Mouse (Mus musculus) forebrain, embryonic 13.5 days (tissue): ENCODE data around the gene Gm21887. TPM values are rescaled to one million over a fixed set of nuclear protein-coding genes. Genes with fewer than 3 reads are reported as not detected.
"Not testable (repeated sequence)": the region's sequence is repeated elsewhere in the genome, so short reads cannot be mapped to it uniquely, and the experiment has no call there.

Source experiments
- ATAC-seq: fragments of 200-750 bp; cut with Nextera tagmentation; 2 replicates; pipeline ENCODE4 v1.8.0; 2017
- H3K27ac ChIP-seq: fragments of 300-500 bp; sonication (generic); 2 replicates; pipeline ENCODE4 v1.5.1; 2015; ENCODE audit warnings: inconsistent platforms, mild to moderate bottlenecking, moderate library complexity
- H3K27me3 ChIP-seq: fragments of 300-500 bp; sonication (generic); 2 replicates; pipeline ENCODE4 v1.6.1; 2015; ENCODE audit warnings: mild to moderate bottlenecking, inconsistent platforms
- H3K36me3 ChIP-seq: fragments of 300-500 bp; sonication (generic); 2 replicates; pipeline ENCODE4 v1.6.1; 2015; ENCODE audit warnings: mild to moderate bottlenecking, inconsistent platforms; ENCODE audit not compliant: poor library complexity, severe bottlenecking
- H3K4me1 ChIP-seq: fragments of 300-500 bp; sonication (generic); 2 replicates; pipeline ENCODE4 v1.6.1; 2015; ENCODE audit warnings: inconsistent platforms
- H3K4me2 ChIP-seq: fragments of 300-500 bp; sonication (generic); 2 replicates; pipeline ENCODE4 v1.6.1; 2015; ENCODE audit warnings: inconsistent platforms, mild to moderate bottlenecking, moderate library complexity
- H3K4me3 ChIP-seq: fragments of 300-500 bp; sonication (generic); 2 replicates; pipeline ENCODE4 v1.5.1; 2015; ENCODE audit warnings: mild to moderate bottlenecking, inconsistent platforms
- H3K9ac ChIP-seq: fragments of 300-500 bp; sonication (generic); 2 replicates; pipeline ENCODE4 v1.6.1; 2015; ENCODE audit warnings: mild to moderate bottlenecking, inconsistent platforms
- H3K9me3 ChIP-seq: fragments of 300-500 bp; sonication (generic); replicated peaks from 2 replicates; pipeline ENCODE4 v1.6.1; 2016; ENCODE audit warnings: inconsistent platforms
- WGBS: fragments of 180-500 bp; shearing (Covaris S2); methylation state at CpG from one replicate; pipeline ENCODE4 v1.1.7; 2015; 5-methylcytosine and 5-hydroxymethylcytosine counted together
- polyA plus RNA-seq: library from polyadenylated mRNA; unstranded; fragments of >200 nt; fragmentation: Nextera tagmentation; extraction: Ambion mirVana; gene quantifications from 2 replicates; pipeline ENCODE4 v1.2.1, GENCODE M21; 2015

Gm21887 gene
- polyA plus RNA-seq, 1 experiment from 2014 or later: 195 TPM

DNA sequence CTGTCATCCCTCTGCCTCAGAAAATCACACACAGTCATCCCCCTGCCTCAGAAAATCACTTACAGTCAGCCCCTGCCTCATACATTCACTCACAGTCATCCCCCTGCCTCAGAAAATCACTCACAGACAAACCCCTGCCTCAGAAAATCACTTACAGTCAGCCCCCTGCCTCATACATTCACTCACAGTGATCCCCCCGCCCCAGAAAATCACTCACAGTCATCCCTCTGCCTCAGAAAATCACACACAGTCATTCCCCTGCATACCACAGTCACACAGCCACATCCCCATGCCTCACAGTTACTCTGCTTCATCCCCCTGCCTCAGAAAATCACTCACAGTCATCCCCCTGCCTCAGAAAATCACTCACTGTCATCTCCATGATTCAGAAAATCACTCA, 5.9 kb upstream of the Gm21887 start:
- H3K27ac ChIP-seq, H3K9ac ChIP-seq, H3K4me3 ChIP-seq, H3K4me1 ChIP-seq, H3K36me3 ChIP-seq, H3K4me2 ChIP-seq, ATAC-seq, H3K27me3 ChIP-seq: not testable (repeated sequence)
- 21% methylated on average over 1 of the region's 1 CpGs for WGBS
- H3K9me3 ChIP-seq: peaks cover 22% of the 10 kb centered on the region

DNA sequence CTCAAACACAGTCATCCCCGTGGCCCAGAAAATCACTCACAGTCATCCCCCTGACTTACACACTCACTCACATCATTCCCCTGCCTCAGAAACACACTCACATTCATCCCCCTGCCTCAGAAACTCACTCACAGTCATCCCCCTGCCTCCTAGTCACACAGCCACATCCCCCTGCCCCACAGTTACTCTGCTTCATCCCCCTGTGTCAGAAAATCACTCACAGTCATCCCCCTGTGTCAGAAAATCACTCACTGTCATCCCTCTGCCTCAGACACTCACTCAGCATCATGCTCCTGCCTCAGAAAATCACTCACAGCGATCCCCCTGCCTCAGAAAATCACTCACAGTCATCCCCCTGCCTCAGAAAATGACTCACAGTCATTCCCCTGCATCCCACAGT, 5.2 kb upstream of the Gm21887 start:
- H3K9ac ChIP-seq, H3K4me3 ChIP-seq, H3K27me3 ChIP-seq, H3K4me1 ChIP-seq, H3K4me2 ChIP-seq, H3K36me3 ChIP-seq, H3K27ac ChIP-seq, ATAC-seq: not testable (repeated sequence)
- peaks cover 26% of the 10 kb centered on the region for H3K9me3 ChIP-seq
- 44% methylated on average over 2 of the region's 2 CpGs for WGBS

DNA sequence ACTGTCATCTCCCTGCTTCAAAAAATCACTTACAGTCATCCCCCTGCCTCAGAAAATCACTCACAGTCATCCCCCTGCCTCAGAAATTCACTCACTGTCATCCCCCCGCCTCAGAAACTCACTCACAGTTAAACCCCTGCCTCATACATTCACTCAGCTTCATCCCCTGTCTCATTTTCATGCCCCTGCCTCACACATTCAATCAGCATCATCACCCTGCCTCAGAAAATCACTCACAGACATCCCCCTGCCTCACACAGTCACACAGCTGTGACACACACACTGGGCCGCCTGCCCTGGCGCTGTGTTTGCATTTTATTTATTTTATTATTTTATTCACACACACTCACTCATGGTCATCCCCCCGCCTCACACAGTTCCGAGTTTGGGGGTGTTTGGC, 4.7 kb upstream of the Gm21887 start:
- peaks cover 31% of the 10 kb centered on the region for H3K9me3 ChIP-seq
- 20% methylated on average over 5 of the region's 5 CpGs for WGBS
- H3K27ac ChIP-seq, H3K27me3 ChIP-seq, H3K36me3 ChIP-seq, H3K4me2 ChIP-seq, ATAC-seq, H3K4me3 ChIP-seq, H3K4me1 ChIP-seq, H3K9ac ChIP-seq: not testable (repeated sequence)

DNA sequence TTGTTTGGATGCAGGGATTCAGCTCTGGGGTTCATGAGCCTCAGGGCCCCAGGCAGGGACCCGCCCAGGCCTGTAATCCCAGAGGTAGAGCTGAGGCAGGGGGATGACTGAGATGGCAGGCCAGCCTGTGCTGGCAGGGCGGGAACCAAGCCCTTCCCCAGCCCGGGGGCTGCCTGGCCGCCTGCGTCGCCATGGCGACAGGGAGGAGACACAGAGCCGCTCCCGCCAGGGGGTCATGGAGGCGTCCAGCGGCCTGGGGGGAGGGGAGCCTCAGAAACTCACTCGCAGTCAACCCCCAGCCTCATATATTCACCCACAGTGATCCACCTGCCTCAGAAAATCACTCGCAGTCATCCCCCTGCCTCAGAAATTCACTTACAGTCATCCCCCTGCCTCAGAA, 4.3 kb upstream of the Gm21887 start:
- not testable (repeated sequence) for H3K27me3 ChIP-seq, H3K4me2 ChIP-seq, H3K9ac ChIP-seq, H3K36me3 ChIP-seq, ATAC-seq, H3K4me1 ChIP-seq, H3K4me3 ChIP-seq, H3K27ac ChIP-seq
- peaks cover 33% of the 10 kb centered on the region for H3K9me3 ChIP-seq
- WGBS: 21% methylated on average over 13 of the region's 13 CpGs

DNA sequence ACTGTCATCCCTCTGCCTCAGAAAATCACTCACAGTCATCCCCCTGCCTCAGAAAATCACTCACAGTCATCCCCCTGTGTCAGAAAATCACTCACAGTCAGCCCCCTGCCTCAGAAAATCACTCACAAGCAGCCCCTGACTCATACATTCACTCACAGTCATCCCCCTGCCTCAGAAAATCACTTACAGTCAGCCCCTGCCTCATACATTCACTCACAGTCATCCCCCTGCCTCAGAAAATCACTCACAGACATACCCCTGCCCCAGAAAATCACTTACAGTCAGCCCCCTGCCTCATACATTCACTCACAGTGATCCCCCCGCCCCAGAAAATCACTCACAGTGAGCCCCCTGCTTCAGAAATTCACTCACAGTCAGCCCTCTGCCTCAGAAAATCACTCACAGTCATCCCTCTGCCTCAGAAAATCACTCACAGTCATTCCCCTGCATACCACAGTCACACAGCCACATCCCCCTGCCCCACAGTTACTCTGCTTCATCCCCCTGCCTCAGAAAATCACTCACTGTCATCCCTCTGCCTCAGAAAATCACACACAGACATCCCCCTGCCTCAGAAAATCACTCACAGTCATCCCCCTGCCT, 3.7 kb upstream of the Gm21887 start:
- not testable (repeated sequence) for H3K27ac ChIP-seq, H3K4me2 ChIP-seq, H3K9ac ChIP-seq, H3K27me3 ChIP-seq, H3K4me1 ChIP-seq, ATAC-seq, H3K4me3 ChIP-seq
- Histone ChIP-seq H3K9me3 (peaks cover 38% of the 10 kb centered on the region), H3K36me3 (peaks cover 13% of the 10 kb centered on the region)
- 34% methylated on average over 1 of the region's 1 CpGs for WGBS

DNA sequence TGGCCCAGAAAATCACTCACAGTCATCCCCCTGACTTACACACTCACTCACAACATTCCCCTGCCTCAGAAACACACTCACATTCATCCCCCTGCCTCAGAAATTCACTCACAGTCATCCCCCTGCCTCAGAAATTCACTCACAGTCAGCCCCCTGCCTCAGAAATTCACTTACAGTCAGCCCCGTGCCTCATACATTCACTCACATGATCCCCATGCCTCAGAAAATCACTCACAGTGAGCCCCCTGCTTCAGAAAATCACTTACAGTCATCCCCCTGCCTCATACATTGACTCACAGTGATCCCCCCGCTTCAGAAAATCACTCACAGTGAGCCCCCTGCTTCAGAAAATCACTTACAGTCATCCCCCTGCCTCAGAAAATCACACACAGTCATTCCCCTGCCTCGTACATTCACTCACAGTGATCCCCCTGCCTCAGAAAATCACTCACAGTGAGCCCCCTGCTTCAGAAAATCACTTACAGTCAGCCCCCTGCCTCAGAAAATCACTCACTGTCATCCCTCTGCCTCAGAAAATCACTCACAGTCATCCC, 2.7 kb upstream of the Gm21887 start:
- Histone ChIP-seq H3K9me3 (peaks cover 44% of the 10 kb centered on the region), H3K36me3 (peaks cover 20% of the 10 kb centered on the region)
- not testable (repeated sequence) for H3K27ac ChIP-seq, H3K4me2 ChIP-seq, H3K27me3 ChIP-seq, H3K4me3 ChIP-seq, H3K4me1 ChIP-seq, H3K9ac ChIP-seq, ATAC-seq
- 39% methylated on average over 3 of the region's 3 CpGs for WGBS

DNA sequence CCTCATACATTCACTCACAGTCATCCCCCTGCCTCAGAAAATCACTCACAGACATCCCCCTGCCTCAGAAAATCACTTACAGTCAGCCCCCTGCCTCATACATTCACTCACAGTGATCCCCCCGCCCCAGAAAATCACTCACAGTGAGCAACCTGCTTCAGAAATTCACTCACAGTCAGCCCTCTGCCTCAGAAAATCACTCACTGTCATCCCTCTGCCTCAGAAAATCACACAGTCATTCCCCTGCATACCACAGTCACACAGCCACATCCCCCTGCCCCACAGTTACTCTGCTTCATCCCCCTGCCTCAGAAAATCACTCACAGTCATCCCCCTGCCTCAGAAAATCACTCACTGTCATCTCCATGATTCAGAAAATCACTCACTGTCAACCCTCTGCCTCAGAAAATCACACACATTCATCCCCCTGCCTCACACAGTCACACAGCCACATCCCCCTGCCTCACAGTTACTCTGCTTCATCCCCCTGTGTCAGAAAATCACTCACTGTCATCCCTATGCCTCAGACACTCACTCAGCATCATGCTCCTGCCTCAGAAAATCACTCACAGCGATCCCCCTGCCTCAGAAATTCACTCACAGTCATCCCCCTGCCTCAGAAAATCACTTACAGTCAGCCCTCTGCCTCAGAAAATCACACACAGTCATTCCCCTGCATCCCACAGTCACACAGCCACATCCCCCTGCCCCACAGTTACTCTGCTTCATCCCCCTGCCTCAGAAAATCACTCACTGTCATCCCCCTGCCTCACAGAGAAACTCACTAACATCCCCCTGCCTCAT, 1.9 kb upstream of the Gm21887 start:
- peaks cover 20% of the 10 kb centered on the region for H3K36me3 ChIP-seq
- WGBS: 43% methylated on average over 2 of the region's 2 CpGs
- H3K9ac ChIP-seq, H3K4me3 ChIP-seq, H3K27me3 ChIP-seq, H3K4me1 ChIP-seq, ATAC-seq, H3K27ac ChIP-seq, H3K4me2 ChIP-seq: not testable (repeated sequence)
- H3K9me3 ChIP-seq: peaks cover 44% of the 10 kb centered on the region

DNA sequence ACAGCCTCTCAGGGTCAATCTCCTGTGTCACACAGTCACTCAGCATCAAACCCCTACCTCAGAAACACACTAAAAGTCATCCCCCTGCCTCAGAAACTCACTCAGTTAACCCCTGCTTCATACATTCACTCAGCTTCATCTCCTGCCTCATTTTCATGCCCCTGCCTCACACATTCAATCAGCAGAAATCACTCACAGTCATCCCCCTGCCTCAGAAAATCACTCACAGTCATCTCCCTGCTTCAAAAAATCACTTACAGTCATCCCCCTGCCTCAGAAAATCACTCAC, 1.3 kb upstream of the Gm21887 start:
- not testable (repeated sequence) for H3K4me2 ChIP-seq, H3K27me3 ChIP-seq, H3K27ac ChIP-seq, H3K9ac ChIP-seq, H3K4me1 ChIP-seq, H3K4me3 ChIP-seq, ATAC-seq
- Histone ChIP-seq H3K36me3 (peaks cover 20% of the 10 kb centered on the region), H3K9me3 (peaks cover 44% of the 10 kb centered on the region)

DNA sequence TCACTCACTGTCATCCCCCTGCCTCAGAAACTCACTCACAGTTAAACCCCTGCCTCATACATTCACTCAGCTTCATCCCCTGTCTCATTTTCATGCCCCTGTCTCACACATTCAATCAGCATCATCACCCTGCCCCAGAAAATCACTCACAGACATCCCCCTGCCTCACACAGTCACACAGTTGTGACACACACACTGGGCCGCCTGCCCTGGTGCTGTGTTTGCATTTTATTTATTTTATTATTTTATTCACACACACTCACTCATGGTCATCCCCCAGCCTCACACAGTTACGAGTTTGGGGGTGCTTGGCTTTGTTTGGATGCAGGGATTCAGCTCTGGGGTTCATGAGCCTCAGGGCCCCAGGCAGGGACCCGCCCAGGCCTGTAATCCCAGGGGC, 875 bp upstream of the Gm21887 start:
- ATAC-seq, H3K27me3 ChIP-seq, H3K4me2 ChIP-seq, H3K27ac ChIP-seq, H3K4me3 ChIP-seq, H3K4me1 ChIP-seq, H3K9ac ChIP-seq: not testable (repeated sequence)
- H3K9me3 ChIP-seq: peaks cover 44% of the 10 kb centered on the region
- WGBS: 32% methylated on average over 3 of the region's 3 CpGs
- H3K36me3 ChIP-seq: peaks cover 20% of the 10 kb centered on the region

DNA sequence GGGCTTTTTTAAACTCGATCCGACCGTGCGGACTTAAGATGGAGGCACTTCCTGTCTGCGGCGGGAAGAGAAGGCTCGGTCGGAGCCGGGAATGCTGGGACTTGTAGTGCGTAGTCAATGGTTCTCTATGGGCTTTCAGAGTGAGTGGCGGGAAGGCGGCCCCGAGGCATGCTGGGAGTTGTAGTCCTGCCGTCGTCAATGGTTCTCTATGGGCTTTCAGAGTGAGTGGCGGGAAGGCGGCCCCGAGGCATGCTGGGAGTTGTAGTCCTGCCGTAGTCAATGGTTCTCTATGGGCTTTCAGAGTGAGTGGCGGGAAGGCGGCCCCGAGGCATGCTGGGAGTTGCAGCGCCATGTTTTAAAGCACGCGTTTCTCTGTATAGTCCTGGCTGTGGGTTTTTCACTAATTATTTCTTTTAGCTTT, 352 bp downstream of the Gm21887 start:
- ATAC-seq: peak; percentile 97
- Histone ChIP-seq H3K9me3 (peaks cover 44% of the 10 kb centered on the region), H3K9ac (peak overlapping the region; percentile 74), H3K4me3 (peak overlapping the region; percentile 52), H3K27ac (peak overlapping the region; percentile 52; the same call in 1 of the 2 replicates), H3K36me3 (peaks cover 19% of the 10 kb centered on the region)
- not testable (repeated sequence) for H3K4me2 ChIP-seq, H3K4me1 ChIP-seq, H3K27me3 ChIP-seq
- WGBS: 56% methylated on average over 25 of the region's 25 CpGs

DNA sequence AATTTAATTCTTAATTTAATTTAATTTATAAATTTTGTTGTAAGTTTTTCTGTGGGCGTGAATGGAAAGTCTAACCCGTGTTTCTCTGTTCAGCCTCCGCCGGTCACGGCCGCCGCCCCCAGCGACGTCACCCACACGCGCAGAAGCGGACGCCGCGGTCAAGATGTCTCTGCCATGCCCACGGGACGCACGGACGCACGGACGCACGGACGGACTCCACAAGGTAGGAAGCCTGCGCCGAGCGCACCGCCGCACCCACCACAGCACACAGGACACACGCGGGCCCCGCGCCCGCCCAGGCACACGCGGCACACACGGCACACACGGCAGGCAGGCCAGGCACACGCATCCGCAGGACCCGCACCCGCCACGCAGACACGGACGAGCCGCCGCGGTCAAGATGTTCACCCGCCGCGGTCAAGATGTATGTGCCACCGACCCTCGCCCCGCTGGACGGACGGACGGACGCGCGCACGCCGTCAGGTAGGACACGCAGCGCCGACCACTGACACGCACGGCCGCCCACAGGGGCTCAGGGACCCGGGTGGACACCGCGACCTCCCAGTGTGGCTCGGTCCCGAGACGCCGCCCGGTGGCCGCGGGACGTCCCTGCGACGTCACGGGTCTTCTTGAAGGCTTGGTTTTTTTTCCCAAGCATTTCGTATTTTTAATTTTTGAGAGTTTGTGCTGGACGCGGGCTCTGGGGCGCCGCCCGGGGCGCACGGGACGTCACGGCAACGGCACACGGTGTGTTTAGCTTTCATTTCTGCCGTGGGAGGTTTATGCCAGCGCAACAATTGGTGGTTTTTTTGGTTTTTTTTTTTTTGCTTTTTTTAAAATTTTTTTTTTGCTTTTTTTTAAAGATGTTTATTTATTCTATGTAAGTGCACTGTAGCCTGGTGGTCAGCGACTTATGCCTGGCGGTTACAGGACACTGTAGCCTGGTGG, 1.4 kb downstream of the Gm21887 start:
- Histone ChIP-seq H3K4me2 (peak overlapping the region; percentile 39), H3K9me3 (peaks cover 44% of the 10 kb centered on the region), H3K27ac (0 out of 2 replicates have a peak overlapping the region, but pooled peaks have one; percentile 31), H3K36me3 (peaks cover 19% of the 10 kb centered on the region), H3K4me3 (peak overlapping the region; percentile 9)
- not testable (repeated sequence) for H3K4me1 ChIP-seq, H3K9ac ChIP-seq, H3K27me3 ChIP-seq
- ATAC-seq: peak; percentile 20
- WGBS: 85% methylated on average over 97 of the region's 97 CpGs

DNA sequence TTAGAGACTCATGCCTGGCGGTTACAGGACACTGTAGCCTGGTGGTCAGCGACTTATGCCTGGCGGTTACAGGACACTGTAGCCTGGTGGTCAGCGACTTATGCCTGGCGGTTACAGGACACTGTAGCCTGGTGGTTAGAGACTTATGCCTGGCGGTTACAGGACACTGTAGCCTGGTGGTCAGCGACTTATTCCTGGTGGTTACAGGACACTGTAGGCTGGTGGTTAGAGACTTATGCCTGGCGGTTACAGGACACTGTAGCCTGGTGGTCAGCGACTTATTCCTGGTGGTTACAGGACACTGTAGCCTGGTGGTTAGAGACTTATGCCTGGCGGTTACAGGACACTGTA, 2.0 kb downstream of the Gm21887 start:
- ATAC-seq, H3K27ac ChIP-seq, H3K4me2 ChIP-seq, H3K27me3 ChIP-seq, H3K4me1 ChIP-seq, H3K9ac ChIP-seq, H3K4me3 ChIP-seq: not testable (repeated sequence)
- whole genome bisulfite sequencing: 80% methylated on average over 7 of the region's 10 CpGs
- Histone ChIP-seq H3K9me3 (peaks cover 47% of the 10 kb centered on the region), H3K36me3 (peaks cover 24% of the 10 kb centered on the region)
